Comparison of ENCODE assay signal across 8 mouse cellular contexts in the genomic region with DNA sequence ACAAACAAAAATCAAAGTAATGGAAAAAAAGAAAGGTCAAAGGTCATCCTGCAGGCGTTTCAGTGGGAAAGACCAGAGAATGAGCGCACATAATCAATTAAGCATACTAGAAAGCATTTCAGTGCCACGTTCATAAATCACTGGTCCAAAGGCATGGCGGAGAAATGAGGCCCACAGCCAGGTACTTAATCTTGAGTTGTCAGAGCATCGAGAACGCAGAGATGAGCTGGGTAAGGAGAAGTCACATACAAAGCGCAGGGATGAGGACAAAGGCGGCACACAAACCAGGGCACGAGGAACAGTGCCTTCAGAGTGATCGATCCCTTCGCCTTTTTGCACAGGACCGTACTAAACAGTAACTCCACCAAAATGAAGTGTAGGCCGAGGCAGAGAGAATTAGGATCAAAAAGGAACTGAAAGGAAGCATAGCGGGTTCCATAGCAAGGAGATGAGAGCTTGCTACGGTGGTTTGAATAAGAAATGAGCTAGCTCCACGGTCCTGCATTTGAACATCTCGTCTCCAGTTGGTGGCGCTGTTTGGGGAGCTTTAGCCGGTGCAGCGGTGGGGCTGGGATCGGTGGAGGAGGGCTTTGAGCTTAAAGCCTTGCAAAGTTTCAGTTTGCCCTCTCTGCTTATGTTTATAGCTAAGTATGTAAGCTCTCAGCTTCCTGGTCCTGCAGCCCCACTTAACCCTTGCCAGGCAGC. TPM values are rescaled to one million over a fixed set of nuclear protein-coding genes. Genes with fewer than 3 reads are reported as not detected.
DNase-seq lines count a peak whose midpoint lies in the region; ATAC-seq and TF ChIP-seq lines count a peak whose summit lies in the region.

No protein-coding gene starts in this region.

- no peak for TF ChIP-seq POLR2A in olfactory bulb, adult 2 months (IDR thresholded peaks at IDR 0.05; ENCODE audit: insufficient read depth, low read depth, low read length)
- TF ChIP-seq POLR2A in thymus, adult 2 months (IDR thresholded peaks at IDR 0.05; ENCODE audit: control insufficient read depth, extremely low read depth, insufficient read depth, low read length, poor library complexity) = no peak

- TF ChIP-seq CTCF in olfactory bulb, adult 2 months (IDR thresholded peaks at IDR 0.05; ENCODE audit: insufficient read depth, low read depth, low read length) = peak; percentile 59; the same call in 1 of the 2 replicates
- peak; percentile 86 for TF ChIP-seq CTCF in thymus, adult 2 months (IDR thresholded peaks at IDR 0.05; ENCODE audit: borderline replicate concordance, control insufficient read depth, extremely low read depth, insufficient read depth, low read length, poor library complexity)

- H3K4me1 ChIP-seq in ES-E14 (ENCODE audit: control insufficient read depth in 2 of 2, insufficient read depth in 2 of 2, low read length in 2 of 2, poor library complexity in 1 of 2) = peaks cover 0 to 1% of the 10 kb centered on the region in 2 experiments; a peak in 2 of 4 replicates
- peaks cover 34% of the 10 kb centered on the region for H3K4me1 ChIP-seq in forebrain, embryonic 13.5 days
- peaks cover 13% of the 10 kb centered on the region for H3K4me1 ChIP-seq in lung, embryonic 15.5 days
- peaks cover 12% of the 10 kb centered on the region; the same call in 1 of the 2 replicates for H3K4me1 ChIP-seq in olfactory bulb, adult 2 months (ENCODE audit: control insufficient read depth, insufficient read depth, low read length)
- H3K4me1 ChIP-seq in thymus, adult 2 months (replicated peaks; ENCODE audit: control insufficient read depth, insufficient read depth, low read length) = peaks cover 3% of the 10 kb centered on the region

- H3K9ac ChIP-seq in ES-E14 (ENCODE audit: insufficient read depth, low read depth, low read length, poor library complexity, severe bottlenecking) = peak overlapping the region; percentile 18; the same call in 1 of the 2 replicates
- peak overlapping the region; percentile 39 for H3K9ac ChIP-seq in forebrain, embryonic 13.5 days
- no peak overlapping the region for H3K9ac ChIP-seq in lung, embryonic 15.5 days

- intact Hi-C loops in heart, postnatal 36 days (cut with DNase I) = no loop called here

- DNase-seq in ES-E14 (ENCODE audit: low read depth, low spot score) = peak; percentile 80
- peak; percentile 74 to 75 for DNase-seq in heart, postnatal 36 days
- peak; percentile 44 to 65 for DNase-seq in layer of hippocampus, adult 18-20 months (ENCODE audit: low spot score in 2 of 2)
- peak; percentile 82 for DNase-seq in thymus, adult 2 months

- H3K27me3 ChIP-seq in forebrain, embryonic 13.5 days = no peaks in the 10 kb centered on the region
- H3K27me3 ChIP-seq in lung, embryonic 15.5 days = no peaks in the 10 kb centered on the region
- no peaks in the 10 kb centered on the region for H3K27me3 ChIP-seq in thymus, adult 2 months (ENCODE audit: control insufficient read depth, insufficient read depth, low read length)

- in situ Hi-C loops in ES-E14 (cut with MboI; ENCODE audit: low sequenced_read_pairs in 2 of 2, unreplicated experiment in 2 of 2) = no loop called here

- no peak overlapping the region for H3K27ac ChIP-seq in ES-E14 (ENCODE audit: insufficient read depth, low read depth, low read length, poor library complexity, severe bottlenecking)
- no peak overlapping the region for H3K27ac ChIP-seq in forebrain, embryonic 13.5 days
- no peak overlapping the region for H3K27ac ChIP-seq in lung, embryonic 15.5 days
- H3K27ac ChIP-seq in olfactory bulb, adult 2 months (ENCODE audit: insufficient read depth, low read depth, low read length) = no peak overlapping the region
- no peak overlapping the region for H3K27ac ChIP-seq in thymus, adult 2 months (ENCODE audit: control insufficient read depth, insufficient read depth, low read length)

- peak overlapping the region in 1 of 2 experiments; percentile 41; a peak in 2 of 4 replicates for H3K4me3 ChIP-seq in ES-E14 (ENCODE audit: insufficient read depth in 1 of 2, low read depth in 1 of 2, low read length in 2 of 2, poor library complexity in 1 of 2, severe bottlenecking in 1 of 2)
- H3K4me3 ChIP-seq in forebrain, embryonic 13.5 days = peak overlapping the region; percentile 22; the same call in 1 of the 2 replicates
- H3K4me3 ChIP-seq in lung, embryonic 15.5 days = peak overlapping the region; percentile 30
- H3K4me3 ChIP-seq in olfactory bulb, adult 2 months (ENCODE audit: insufficient read depth, low read depth, low read length) = no peak overlapping the region
- no peak overlapping the region for H3K4me3 ChIP-seq in thymus, adult 2 months (ENCODE audit: control insufficient read depth, insufficient read depth, low read length)

- H3K4me2 ChIP-seq in forebrain, embryonic 13.5 days = peak overlapping the region; percentile 51
- peak overlapping the region; percentile 56 for H3K4me2 ChIP-seq in lung, embryonic 15.5 days

- ATAC-seq in cerebellum, adult (ENCODE audit: insufficient number of reproducible peaks, low FRiP score, low TSS enrichment) = peak; percentile 67
- ATAC-seq in forebrain, embryonic 13.5 days = peak; percentile 66
- peak; percentile 78 for ATAC-seq in lung, embryonic 15.5 days (ENCODE audit: borderline replicate concordance, extremely low read depth, low FRiP score, low TSS enrichment)

- WGBS in forebrain, embryonic 13.5 days = 9% methylated on average over 21 of the region's 21 CpGs
- 10% methylated on average over 21 of the region's 21 CpGs for WGBS in lung, embryonic 15.5 days
- WGBS in olfactory bulb, adult 2 months = 27% methylated on average over 21 of the region's 21 CpGs
- WGBS in thymus, adult 2 months = 25% methylated on average over 21 of the region's 21 CpGs

- no peaks in the 10 kb centered on the region for H3K36me3 ChIP-seq in ES-E14 (ENCODE audit: control insufficient read depth, insufficient read depth, low read length, poor library complexity, severe bottlenecking)
- no peaks in the 10 kb centered on the region for H3K36me3 ChIP-seq in forebrain, embryonic 13.5 days (ENCODE audit: poor library complexity, severe bottlenecking)
- H3K36me3 ChIP-seq in lung, embryonic 15.5 days = no peaks in the 10 kb centered on the region
- no peaks in the 10 kb centered on the region for H3K36me3 ChIP-seq in thymus, adult 2 months (ENCODE audit: control insufficient read depth, insufficient read depth, low read length)

- no peaks in the 10 kb centered on the region for H3K9me3 ChIP-seq in ES-E14 (ENCODE audit: control insufficient read depth, insufficient read depth, low read depth, low read length)
- H3K9me3 ChIP-seq in forebrain, embryonic 13.5 days (replicated peaks) = no peaks in the 10 kb centered on the region
- H3K9me3 ChIP-seq in lung, embryonic 15.5 days = no peaks in the 10 kb centered on the region

TF ChIP-seq in ES-E14, 5 proteins besides CTCF, POLR2A, EP300 and RAD21:
- 0 out of 2 replicates have a peak, but pooled peaks have one; percentile 18 for TF ChIP-seq ZC3H11A (IDR thresholded peaks at IDR 0.05; ENCODE audit: borderline replicate concordance, low read depth, low read length)
- no peak for TF ChIP-seq CHD2 (IDR thresholded peaks at IDR 0.05; ENCODE audit: low read depth, low read length)
- TF ChIP-seq HCFC1 (IDR thresholded peaks at IDR 0.05; ENCODE audit: borderline replicate concordance, insufficient read depth, low read length) = no peak
- no peak for TF ChIP-seq MAFK (IDR thresholded peaks at IDR 0.05; ENCODE audit: insufficient read depth, low read depth, low read length)
- TF ChIP-seq ZNF384 (IDR thresholded peaks at IDR 0.05; ENCODE audit: low read depth, low read length) = 0 out of 2 replicates have a peak, but pooled peaks have one; percentile 53

RNA-seq across cellular contexts. Expression of a gene that starts 33.3 kb away (rescaled TPM):
- total RNA-seq in ES-E14 (2012; rRNA removed) = 20.1 and 22.2 TPM in 2 replicates
- 18.0 and 18.2 TPM in 2 replicates for polyA plus RNA-seq in forebrain, embryonic 13.5 days (2015; fragmentation: Nextera tagmentation; extraction: Ambion mirVana)
- total RNA-seq in heart, postnatal 36 days (2021) = 10 to 100 TPM; 55.4 to 56.6 TPM
- total RNA-seq in layer of hippocampus, adult 18-20 months (2021) = 10 to 100 TPM; 82.7 to 83.8 TPM
- 24.5 and 24.7 TPM in 2 replicates for polyA plus RNA-seq in lung, embryonic 15.5 days (2015; fragmentation: Nextera tagmentation; extraction: Ambion mirVana)
- 104 TPM in 1 of 2 replicates, not detected in the other for polyA plus RNA-seq in olfactory bulb, adult 2 months (2012; ENCODE audit: insufficient read depth, insufficient read length, low replicate concordance, missing spikeins)
- 17.7 and 18.2 TPM in 2 replicates for polyA plus RNA-seq in thymus, adult 2 months (2012; rRNA removed)

Comparison
In these comparisons a context has a peak if more than half of its experiments do, and no peak if none do; other contexts are left out.
1. H3K4me3 ChIP-seq: peak in forebrain, embryonic 13.5 days (single experiment) and lung, embryonic 15.5 days (single experiment); none in olfactory bulb, adult 2 months (single experiment) and thymus, adult 2 months (single experiment).
2. Peak in every context shown above with its lines, with median percentiles within 50 percentile points of each other: DNase-seq and ATAC-seq.